Mouse (Mus musculus): ENCODE measurements around the gene Trpm4.

Gene Trpm4

DNA sequence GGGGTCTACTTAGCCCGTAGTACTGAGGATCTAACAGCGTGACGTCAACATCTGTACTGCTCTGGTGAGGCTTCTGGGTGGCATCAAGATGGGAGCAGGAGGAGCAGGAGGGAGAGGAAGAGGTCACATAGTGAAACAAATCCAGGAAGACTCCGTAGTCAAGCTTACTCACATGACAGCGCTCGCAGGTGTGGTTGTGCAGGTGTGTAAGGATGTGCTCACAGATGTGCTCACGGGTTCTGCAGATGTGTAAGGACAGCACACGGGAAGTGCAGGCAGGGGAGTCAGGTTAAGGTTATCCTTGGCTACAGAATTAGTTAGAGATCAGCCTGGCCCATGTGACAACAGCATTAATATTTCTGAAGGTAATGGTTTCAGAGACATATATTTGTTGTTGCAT lies 79.8 kb downstream of the Trpm4 start:
- no peak for DNase-seq (ENCODE audit: low spot score)

Data from embryo, embryonic 10 days (tissue).